Mouse (Mus musculus): ENCODE measurements around the gene Zfp629. TPM values are rescaled to one million over a fixed set of nuclear protein-coding genes. Genes with fewer than 3 reads are reported as not detected.
A peak's percentile ranks its signal among the peaks of the same experiment; 100 is the strongest.
"Not testable (repeated sequence)": the region's sequence is repeated elsewhere in the genome, so short reads cannot be mapped to it uniquely, and the experiment has no call there.

The Zfp629 gene
- polyA plus RNA-seq, 1 experiment from 2014 or later = 9.4 TPM

DNA sequence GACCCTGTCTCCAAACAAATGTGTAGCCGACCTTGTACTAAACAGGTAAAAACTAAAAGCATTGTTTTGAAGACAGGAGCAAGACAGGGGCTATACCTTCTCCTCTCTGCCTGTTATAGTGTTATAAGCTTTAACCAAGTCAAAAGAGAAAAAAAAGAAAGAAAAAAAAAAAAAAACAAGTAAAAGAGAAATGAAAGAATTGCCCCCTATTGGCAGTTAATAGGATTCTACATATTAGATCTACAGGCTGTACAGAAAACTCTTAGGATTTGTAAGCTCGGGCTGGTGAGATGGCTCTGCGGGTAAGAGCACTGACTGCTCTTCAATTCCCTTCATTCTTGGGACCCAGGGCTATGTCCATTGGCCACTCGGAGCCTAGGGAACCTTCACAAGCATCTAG lies 26.7 kb upstream of the Zfp629 start:
- WGBS = 65% methylated on average over 4 of the region's 4 CpGs

GRCm38 (mm10) chr7:127641260-127641659 lies 25.7 kb upstream of the Zfp629 start:
- ATAC-seq (ENCODE audit: insufficient read depth, low FRiP score, low read depth) = no peak
- H3K36me3 ChIP-seq = no peaks in the 10 kb centered on the region
- H3K27ac ChIP-seq = no peak overlapping the region
- no peak overlapping the region for H3K4me3 ChIP-seq (replicated peaks)
- WGBS = 51% methylated on average over 4 of the region's 4 CpGs
- H3K9me3 ChIP-seq = no peaks in the 10 kb centered on the region
- H3K27me3 ChIP-seq (replicated peaks) = no peaks in the 10 kb centered on the region
- no peaks in the 10 kb centered on the region for H3K4me1 ChIP-seq
- no peak overlapping the region for H3K4me2 ChIP-seq
- no peak overlapping the region for H3K9ac ChIP-seq

More for the DNA sequence above, 26.7 kb upstream of the Zfp629 start:
- Histone ChIP-seq H3K4me3 (replicated peaks) (no peak overlapping the region), H3K4me2 (no peak overlapping the region), H3K27me3 (replicated peaks) (no peaks in the 10 kb centered on the region), H3K36me3 (no peaks in the 10 kb centered on the region), H3K9ac (no peak overlapping the region), H3K9me3 (no peaks in the 10 kb centered on the region), H3K4me1 (no peaks in the 10 kb centered on the region), H3K27ac (no peak overlapping the region)
- no peak for ATAC-seq (ENCODE audit: insufficient read depth, low FRiP score, low read depth)

- Histone ChIP-seq H3K27me3 (replicated peaks) (no peaks in the 10 kb centered on the region), H3K36me3 (no peaks in the 10 kb centered on the region), H3K9ac (peak overlapping the region; percentile 13; the same call in 1 of the 2 replicates), H3K27ac (no peak overlapping the region), H3K4me1 (no peaks in the 10 kb centered on the region), H3K9me3 (no peaks in the 10 kb centered on the region), H3K4me3 (replicated peaks) (peak overlapping the region; percentile 58), H3K4me2 (peak overlapping the region; percentile 64)
- ATAC-seq (ENCODE audit: insufficient read depth, low FRiP score, low read depth) = peak; percentile 68
- under 1% methylated on average over 27 of the region's 27 CpGs for WGBS
Measured at GRCm38 (mm10) chr7:127636963-127637362, 21.4 kb upstream of the Zfp629 start.

DNA sequence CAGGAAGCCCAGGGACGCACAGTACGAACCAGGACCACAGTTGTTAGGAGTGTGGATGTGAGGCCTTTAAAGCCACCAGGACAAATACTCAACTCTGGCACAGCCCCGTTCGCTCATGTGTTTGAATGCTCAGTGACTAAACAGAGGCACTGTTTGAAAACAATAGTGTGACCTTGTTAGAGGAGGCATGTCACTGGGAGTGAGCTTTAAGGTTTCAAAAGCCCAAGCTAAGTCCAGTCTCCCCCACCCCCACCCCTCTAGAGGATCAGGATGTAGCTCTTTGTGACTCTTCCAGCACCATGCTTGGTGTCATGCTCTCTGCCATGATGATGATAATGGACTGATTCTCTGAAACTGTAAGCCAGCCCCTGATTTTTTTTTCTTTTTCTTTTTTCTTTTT lies 15.8 kb upstream of the Zfp629 start:
- Histone ChIP-seq H3K9ac (no peak overlapping the region), H3K4me2 (no peak overlapping the region), H3K27ac (no peak overlapping the region), H3K9me3 (no peaks in the 10 kb centered on the region), H3K4me1 (no peaks in the 10 kb centered on the region), H3K36me3 (no peaks in the 10 kb centered on the region), H3K4me3 (replicated peaks) (no peak overlapping the region), H3K27me3 (replicated peaks) (no peaks in the 10 kb centered on the region)
- WGBS = 78% methylated on average over 4 of the region's 4 CpGs
- no peak for ATAC-seq (ENCODE audit: insufficient read depth, low FRiP score, low read depth)

- Histone ChIP-seq H3K4me3 (replicated peaks) (no peak overlapping the region), H3K27ac (no peak overlapping the region), H3K9me3 (no peaks in the 10 kb centered on the region), H3K27me3 (replicated peaks) (no peaks in the 10 kb centered on the region), H3K4me1 (no peaks in the 10 kb centered on the region), H3K36me3 (no peaks in the 10 kb centered on the region), H3K9ac (no peak overlapping the region), H3K4me2 (no peak overlapping the region)
- WGBS = 80% methylated on average over 5 of the region's 5 CpGs
- no peak for ATAC-seq (ENCODE audit: insufficient read depth, low FRiP score, low read depth)
Measured at GRCm38 (mm10) chr7:127628646-127629045, 13.0 kb upstream of the Zfp629 start.

- ATAC-seq (ENCODE audit: insufficient read depth, low FRiP score, low read depth) = peak; percentile 83; the same call in 1 of the 2 replicates
- H3K4me1 ChIP-seq = no peaks in the 10 kb centered on the region
- H3K4me3 ChIP-seq (replicated peaks) = no peak overlapping the region
- H3K9me3 ChIP-seq = no peaks in the 10 kb centered on the region
- no peaks in the 10 kb centered on the region for H3K27me3 ChIP-seq (replicated peaks)
- H3K36me3 ChIP-seq = no peaks in the 10 kb centered on the region
- H3K9ac ChIP-seq = no peak overlapping the region
- H3K4me2 ChIP-seq = no peak overlapping the region
- no peak overlapping the region for H3K27ac ChIP-seq
- WGBS = 90% methylated on average over 4 of the region's 4 CpGs
Measured at GRCm38 (mm10) chr7:127626471-127626870, 10.9 kb upstream of the Zfp629 start.

- ATAC-seq (ENCODE audit: insufficient read depth, low FRiP score, low read depth) = no peak
- no peaks in the 10 kb centered on the region for H3K36me3 ChIP-seq
- no peak overlapping the region for H3K4me3 ChIP-seq (replicated peaks)
- H3K4me1 ChIP-seq = no peaks in the 10 kb centered on the region
- no peak overlapping the region for H3K9ac ChIP-seq
- 94% methylated on average over 7 of the region's 7 CpGs for WGBS
- H3K9me3 ChIP-seq = no peaks in the 10 kb centered on the region
- H3K27ac ChIP-seq = no peak overlapping the region
- H3K4me2 ChIP-seq = no peak overlapping the region
- H3K27me3 ChIP-seq (replicated peaks) = no peaks in the 10 kb centered on the region
Measured at GRCm38 (mm10) chr7:127626039-127626438, 10.4 kb upstream of the Zfp629 start.

- not testable (repeated sequence) for H3K4me2 ChIP-seq; H3K4me3 ChIP-seq (replicated peaks); H3K27ac ChIP-seq; H3K27me3 ChIP-seq (replicated peaks); H3K9me3 ChIP-seq; ATAC-seq (ENCODE audit: insufficient read depth, low FRiP score, low read depth); H3K36me3 ChIP-seq; H3K9ac ChIP-seq; H3K4me1 ChIP-seq
- WGBS = 93% methylated on average over 7 of the region's 8 CpGs
Measured at GRCm38 (mm10) chr7:127618402-127618801, 2.8 kb upstream of the Zfp629 start.

DNA sequence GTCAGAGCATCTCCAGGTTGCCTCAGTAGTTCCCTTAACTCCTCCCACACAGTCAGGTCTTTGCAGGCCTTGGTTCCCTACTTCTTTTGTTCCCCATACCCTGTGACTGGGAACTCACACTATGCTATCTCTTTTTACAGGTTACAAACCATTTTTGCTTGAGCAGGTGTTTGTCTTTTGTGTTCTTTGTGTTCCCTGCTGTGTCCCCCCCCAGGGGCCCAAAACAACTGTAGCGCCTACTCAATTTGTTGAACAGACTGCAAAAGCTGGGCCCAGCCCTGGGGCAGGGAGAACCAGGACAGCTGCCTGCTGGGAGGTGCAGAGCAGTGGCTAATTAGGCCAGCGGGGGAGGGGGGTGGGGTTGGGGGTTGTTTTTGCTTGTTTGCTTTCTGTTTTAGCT lies 2.4 kb upstream of the Zfp629 start:
- H3K9ac ChIP-seq = no peak overlapping the region
- H3K9me3 ChIP-seq = no peaks in the 10 kb centered on the region
- H3K27ac ChIP-seq = no peak overlapping the region
- no peak overlapping the region for H3K4me2 ChIP-seq
- H3K27me3 ChIP-seq (replicated peaks) = no peaks in the 10 kb centered on the region
- H3K36me3 ChIP-seq = no peaks in the 10 kb centered on the region
- no peak for ATAC-seq (ENCODE audit: insufficient read depth, low FRiP score, low read depth)
- WGBS = 62% methylated on average over 2 of the region's 2 CpGs
- peaks cover 9% of the 10 kb centered on the region for H3K4me1 ChIP-seq
- H3K4me3 ChIP-seq (replicated peaks) = no peak overlapping the region

GRCm38 (mm10) chr7:127616881-127617280 lies 1.3 kb upstream of the Zfp629 start:
- 58% methylated on average over 1 of the region's 1 CpGs for WGBS
- peaks cover 9% of the 10 kb centered on the region for H3K4me1 ChIP-seq

GRCm38 (mm10) chr7:127616336-127616735 lies 739 bp upstream of the Zfp629 start:
- peaks cover 9% of the 10 kb centered on the region for H3K4me1 ChIP-seq
- 69% methylated on average over 1 of the region's 1 CpGs for WGBS
- peaks cover 15% of the 10 kb centered on the region for H3K36me3 ChIP-seq
- H3K27me3 ChIP-seq (replicated peaks) = no peaks in the 10 kb centered on the region
- no peak for ATAC-seq (ENCODE audit: insufficient read depth, low FRiP score, low read depth)
- H3K9ac ChIP-seq = no peak overlapping the region
- H3K4me3 ChIP-seq (replicated peaks) = no peak overlapping the region
- no peak overlapping the region for H3K4me2 ChIP-seq
- H3K9me3 ChIP-seq = no peaks in the 10 kb centered on the region
- H3K27ac ChIP-seq = no peak overlapping the region

More at GRCm38 (mm10) chr7:127616881-127617280, 1.3 kb upstream of the Zfp629 start:
- Histone ChIP-seq H3K36me3 (peaks cover 10% of the 10 kb centered on the region), H3K27ac (no peak overlapping the region), H3K9me3 (no peaks in the 10 kb centered on the region), H3K4me2 (no peak overlapping the region), H3K4me3 (replicated peaks) (no peak overlapping the region), H3K27me3 (replicated peaks) (no peaks in the 10 kb centered on the region), H3K9ac (no peak overlapping the region)
- no peak for ATAC-seq (ENCODE audit: insufficient read depth, low FRiP score, low read depth)

DNA sequence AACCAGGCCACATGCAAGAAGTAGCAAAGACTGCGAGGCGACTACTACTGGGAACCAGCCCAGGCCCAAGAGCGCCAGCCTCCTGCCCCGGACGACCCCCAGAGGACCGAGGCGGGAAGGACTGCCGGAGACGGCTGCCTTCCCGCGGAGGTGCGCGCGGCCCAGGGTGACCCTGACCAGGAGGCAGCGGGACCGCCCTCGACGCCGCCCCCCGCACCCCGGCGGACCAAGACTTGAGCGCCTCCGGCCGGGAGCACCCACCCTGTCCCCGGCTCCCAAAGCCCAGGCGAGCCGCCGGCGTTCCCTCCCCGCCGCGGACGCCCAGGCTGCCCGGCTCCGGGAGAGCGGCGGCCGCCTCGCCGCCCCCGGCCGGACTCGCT lies 1.1 kb downstream of the Zfp629 start:
- under 1% methylated on average over 41 of the region's 44 CpGs for WGBS

GRCm38 (mm10) chr7:127614091-127614490 lies 1.5 kb downstream of the Zfp629 start:
- WGBS = 23% methylated on average over 8 of the region's 8 CpGs

More for the DNA sequence above, 1.1 kb downstream of the Zfp629 start:
- Histone ChIP-seq H3K4me2 (peak overlapping the region; percentile 59), H3K36me3 (peaks cover 31% of the 10 kb centered on the region), H3K4me3 (replicated peaks) (peak overlapping the region; percentile 64), H3K9ac (peak overlapping the region; percentile 76), H3K9me3 (no peaks in the 10 kb centered on the region), H3K4me1 (peaks cover 9% of the 10 kb centered on the region), H3K27ac (peak overlapping the region; percentile 62), H3K27me3 (replicated peaks) (no peaks in the 10 kb centered on the region)
- peak; percentile 61 for ATAC-seq (ENCODE audit: insufficient read depth, low FRiP score, low read depth)

More at GRCm38 (mm10) chr7:127614091-127614490, 1.5 kb downstream of the Zfp629 start:
- peak overlapping the region; percentile 59 for H3K4me2 ChIP-seq
- no peaks in the 10 kb centered on the region for H3K27me3 ChIP-seq (replicated peaks)
- H3K36me3 ChIP-seq = peaks cover 31% of the 10 kb centered on the region
- peaks cover 9% of the 10 kb centered on the region for H3K4me1 ChIP-seq
- H3K9me3 ChIP-seq = no peaks in the 10 kb centered on the region
- no peak for ATAC-seq (ENCODE audit: insufficient read depth, low FRiP score, low read depth)
- no peak overlapping the region for H3K27ac ChIP-seq
- H3K4me3 ChIP-seq (replicated peaks) = peak overlapping the region; percentile 64
- H3K9ac ChIP-seq = peak overlapping the region; percentile 76

Data from stomach, embryonic 15.5 days (tissue).